Mouse (Mus musculus) spleen, embryonic (tissue): Measurements from ENCODE around the gene Tceal3.
"Not testable (repeated sequence)": the region's sequence is repeated elsewhere in the genome, so short reads cannot be mapped to it uniquely, and the experiment has no call there.

ENCODE experiments used
- CTCF ChIA-PET: fragments of 350-600 bp; sonication (Branson Sonifier 250); formaldehyde crosslinking; loops from one replicate; lab custom pipeline; 2022; lab: Charles Lee

The Tceal3 gene

DNA sequence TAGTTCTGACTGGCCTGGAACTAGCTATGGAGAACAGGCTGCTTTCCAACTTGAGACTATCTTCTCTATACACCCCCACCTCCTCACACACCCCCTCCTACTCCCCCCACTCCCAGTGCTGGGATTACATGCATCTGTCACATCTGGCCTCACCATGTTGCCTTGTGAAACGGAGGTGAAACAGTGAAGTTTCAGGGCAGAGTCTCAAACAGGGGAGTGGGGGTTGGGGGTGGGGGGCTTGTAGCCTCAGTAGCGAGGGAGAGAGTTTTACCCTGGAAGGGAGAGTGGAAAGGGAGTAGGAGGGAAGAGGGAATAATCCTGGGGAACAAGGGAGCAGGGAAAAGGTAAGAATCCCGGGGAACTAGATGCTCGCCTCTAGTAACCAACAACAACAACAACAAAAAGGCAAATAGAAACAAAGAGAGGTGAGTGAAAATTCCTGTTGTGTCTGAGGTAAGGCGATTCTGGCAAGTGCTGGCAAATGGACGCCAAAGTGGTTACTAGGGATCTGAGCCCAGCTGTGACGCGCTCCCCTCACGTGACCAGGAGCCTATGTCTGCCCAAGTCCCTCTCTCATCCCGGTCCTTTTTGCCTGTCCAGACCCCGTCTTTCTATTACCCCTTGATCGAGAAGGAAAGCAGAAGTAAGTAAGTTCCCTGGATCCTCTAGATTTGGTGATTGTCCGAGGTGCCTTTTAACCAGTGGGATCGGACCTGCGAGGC, 117.0 kb downstream of the Tceal3 start, which contains the start of gene Tceal1:
Gene Tceal1, plus strand, starts transcription at position 537 of the 722 bp plus-strand sequence.
- CTCF ChIA-PET, result no interaction called here

DNA sequence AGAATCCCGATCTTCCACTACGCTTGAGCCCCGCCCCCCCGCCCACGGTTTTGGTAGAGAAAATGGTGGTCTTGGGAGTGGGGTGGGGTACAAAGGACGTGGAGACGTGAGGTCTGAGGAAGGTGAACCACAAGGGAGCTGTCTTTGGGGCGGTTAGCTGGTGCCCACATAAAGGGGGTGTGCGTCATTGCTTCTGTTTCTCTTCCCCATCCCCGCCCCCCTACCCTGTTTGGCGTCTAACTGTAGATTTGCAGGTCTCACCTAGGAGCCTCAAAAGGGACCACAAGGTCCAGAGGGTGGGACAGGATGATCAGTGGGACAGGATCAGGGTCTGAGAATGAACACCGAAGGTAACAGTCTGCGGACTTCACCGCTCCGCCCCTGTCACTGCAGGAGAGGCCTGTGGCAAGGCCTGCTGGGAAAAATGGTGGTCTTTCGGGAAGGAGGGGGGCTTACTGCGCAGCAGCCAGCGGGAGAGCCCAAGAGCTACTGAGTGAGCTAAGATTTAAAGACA, 117.6 kb downstream of the Tceal3 start:
- CTCF ChIA-PET, result no interaction called here

DNA sequence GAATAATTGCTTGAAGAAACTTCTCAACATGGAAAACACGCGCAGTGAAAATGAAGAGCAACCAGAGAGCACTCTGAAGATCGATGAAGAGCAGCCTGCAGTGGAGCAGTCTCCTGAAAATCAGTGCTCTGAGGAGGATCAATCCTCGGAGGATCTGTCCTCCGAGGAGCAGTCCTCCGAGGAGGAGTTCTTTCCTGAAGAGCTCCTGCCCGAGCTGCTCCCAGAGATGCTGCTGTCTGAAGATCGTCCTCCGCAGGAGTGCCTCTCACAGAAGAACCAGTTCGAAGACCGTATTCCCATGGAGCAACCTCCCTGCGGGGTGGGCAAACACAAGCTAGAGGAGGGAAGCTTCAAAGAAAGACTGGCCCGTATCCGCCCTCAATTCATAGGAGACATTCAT, 118.1 kb downstream of the Tceal3 start:
- CTCF ChIA-PET, result no interaction called here

DNA sequence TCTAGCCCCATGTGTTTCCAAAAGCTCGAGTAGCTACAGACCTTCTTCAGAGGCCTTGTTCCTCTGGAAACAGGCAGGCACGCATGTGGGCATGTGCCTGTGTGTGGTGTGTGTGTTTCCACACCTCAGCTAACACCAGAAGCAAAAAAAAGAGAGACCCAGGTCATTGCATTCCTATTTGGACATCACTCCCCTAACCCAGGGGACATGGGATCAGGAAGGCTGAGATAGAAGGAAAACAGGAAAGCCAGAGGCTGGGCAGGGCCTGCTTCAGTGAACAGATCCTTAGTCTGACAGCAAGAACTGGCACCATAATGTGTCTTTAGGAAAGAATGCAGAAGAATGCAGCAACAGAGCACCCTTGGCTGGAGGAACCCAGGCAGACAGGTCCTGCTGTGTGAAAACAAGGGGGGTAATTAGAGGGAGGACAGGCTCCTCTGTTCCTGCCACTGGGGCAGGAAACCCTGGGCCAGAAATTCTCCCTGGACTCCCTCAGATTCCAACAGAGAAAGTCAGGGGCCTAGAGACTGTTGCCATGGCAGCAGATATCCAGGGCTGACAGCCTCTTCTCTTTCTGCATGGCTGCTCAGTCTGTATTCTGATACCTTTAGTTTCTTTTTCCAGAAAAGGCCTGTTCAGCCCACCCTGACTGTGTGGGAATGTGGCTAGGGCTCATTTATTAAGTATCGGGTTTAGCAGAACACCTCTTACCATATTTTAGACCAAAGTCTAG, 124.3 kb downstream of the Tceal3 start:
- CTCF ChIA-PET, result not testable (repeated sequence)
